Mouse (Mus musculus): ENCODE measurements around the gene Wnt7b. TPM values are rescaled to one million over a fixed set of nuclear protein-coding genes. Genes with fewer than 3 reads are reported as not detected.

The Wnt7b gene
- total RNA-seq, 2 experiments from 2014 or later, result 31.3 to 34.4 TPM

Other genes with a start within 250 kb of the Wnt7b start
- 100 to 1,000 TPM; 267 to 268 TPM for gene Atxn10, start 246.2 kb downstream of the Wnt7b start, total RNA-seq (2021)
- gene 7530416G11Rik, start 79.2 kb downstream of the Wnt7b start, total RNA-seq (2021), result not detected
- 1 to 10 TPM; 3.3 to 4.2 TPM for gene Ppara, start 152.5 kb upstream of the Wnt7b start, total RNA-seq (2021)
- gene Cdpf1, start 229.2 kb upstream of the Wnt7b start, total RNA-seq (2021), result 10 to 100 TPM; 21.4 to 22.6 TPM
- gene Pkdrej, start 239.3 kb upstream of the Wnt7b start, total RNA-seq (2021), result under 1 TPM; 0.69 to 0.92 TPM
- 1 to 10 TPM; 4.0 to 7.1 TPM for gene Ttc38, start 249.8 kb upstream of the Wnt7b start, total RNA-seq (2021)

All from left cerebral cortex, postnatal 25 days (tissue).